Mouse (Mus musculus) induced T-regulatory cell, adult 2 months (primary cell): Measurements from ENCODE around the gene Mark2.
A peak's percentile ranks its signal among the peaks of the same experiment; 100 is the strongest.
"Not testable (repeated sequence)": the region's sequence is repeated elsewhere in the genome, so short reads cannot be mapped to it uniquely, and the experiment has no call there.

Experiments
- DNase-seq: peaks from one replicate; pipeline ENCODE4 v3.0.0-alpha.2; 2012; ENCODE audit warnings: low read depth

Mark2 gene

DNA sequence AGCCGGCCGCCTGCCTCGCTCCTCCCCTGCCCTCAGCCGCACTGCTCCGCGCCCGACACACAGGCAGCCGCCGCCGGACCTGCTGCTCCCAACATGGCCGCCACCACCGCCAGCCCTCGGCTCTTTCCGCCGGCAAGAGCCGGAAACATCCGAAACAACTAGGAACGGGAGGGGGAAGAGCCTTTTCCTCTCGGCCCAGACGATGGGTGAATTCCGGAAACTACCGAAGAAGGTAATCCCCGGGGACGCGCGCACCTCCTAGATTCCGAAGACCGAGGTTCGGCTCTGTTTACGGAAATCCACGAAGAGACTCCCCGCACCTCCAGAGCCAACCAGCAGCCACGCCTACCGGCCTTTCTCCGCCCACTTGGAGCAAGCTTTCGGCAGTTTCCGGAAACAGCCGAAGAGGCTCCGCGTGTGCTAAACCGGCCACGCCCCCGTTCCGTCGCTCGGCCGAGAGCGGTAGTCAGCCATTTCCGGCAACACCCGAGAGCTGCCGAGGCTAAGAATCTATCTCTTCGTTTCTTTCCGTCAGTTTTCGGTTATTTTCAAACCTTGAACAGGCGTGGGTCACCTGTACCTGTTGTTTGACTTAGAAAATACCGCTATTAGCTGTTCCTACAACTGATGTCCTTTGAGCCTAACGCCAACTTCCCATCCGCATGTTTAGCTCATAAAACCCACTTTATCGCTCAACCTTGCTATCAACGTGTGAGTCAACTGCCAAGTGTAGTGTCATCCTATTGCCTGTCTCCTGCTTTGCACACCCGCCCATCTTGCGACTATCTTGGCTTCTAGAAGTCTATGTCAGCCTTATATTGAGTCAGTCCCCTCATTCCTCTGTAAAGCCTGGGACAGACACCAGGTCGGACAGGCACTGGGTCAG is at the start of gene Mark2:
Mark2 (minus strand) TSS at position 349 of the 886 bp plus-strand sequence.
- peak; percentile 100 for DNase-seq

DNA sequence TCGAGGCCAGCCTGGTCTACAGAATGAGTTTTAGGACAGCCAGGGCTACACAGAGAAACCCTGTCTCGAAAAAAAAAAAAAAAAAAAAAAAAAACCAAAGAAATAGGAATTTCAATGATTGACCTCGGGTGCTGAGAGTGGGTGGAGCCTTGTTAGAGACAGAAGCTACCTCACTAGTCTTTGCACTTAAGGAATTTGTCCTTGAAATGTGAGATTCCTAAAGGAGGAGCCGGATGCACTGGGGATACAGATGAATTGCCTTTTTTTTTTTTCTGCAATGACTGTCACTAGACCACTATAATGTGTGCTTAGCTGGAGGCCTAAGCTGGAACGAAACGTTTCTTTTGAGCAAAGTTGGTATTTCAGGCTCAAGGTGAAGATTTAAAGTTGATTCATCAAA is 46.8 kb upstream of the Mark2 start:
- no peak for DNase-seq

DNA sequence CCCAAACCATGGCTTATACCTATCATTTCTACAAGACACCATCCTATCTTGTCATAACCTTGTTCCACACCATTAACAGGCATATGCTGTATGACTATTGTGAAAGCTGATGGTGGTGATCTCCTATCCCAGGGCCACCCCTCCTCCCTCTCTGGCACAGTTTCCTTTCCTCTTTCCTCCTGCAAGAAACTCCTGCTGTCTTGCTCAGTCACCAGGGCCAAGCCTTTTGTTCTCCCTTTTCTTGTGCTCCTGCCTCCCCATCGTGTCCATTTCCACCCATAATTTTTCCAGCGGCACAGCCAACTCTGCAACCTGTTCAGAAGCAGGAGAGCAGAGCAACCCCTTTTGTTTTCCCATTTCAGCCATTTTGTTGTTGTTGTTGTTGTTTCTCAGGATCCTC is 44.4 kb upstream of the Mark2 start:
- DNase-seq: no peak

DNA sequence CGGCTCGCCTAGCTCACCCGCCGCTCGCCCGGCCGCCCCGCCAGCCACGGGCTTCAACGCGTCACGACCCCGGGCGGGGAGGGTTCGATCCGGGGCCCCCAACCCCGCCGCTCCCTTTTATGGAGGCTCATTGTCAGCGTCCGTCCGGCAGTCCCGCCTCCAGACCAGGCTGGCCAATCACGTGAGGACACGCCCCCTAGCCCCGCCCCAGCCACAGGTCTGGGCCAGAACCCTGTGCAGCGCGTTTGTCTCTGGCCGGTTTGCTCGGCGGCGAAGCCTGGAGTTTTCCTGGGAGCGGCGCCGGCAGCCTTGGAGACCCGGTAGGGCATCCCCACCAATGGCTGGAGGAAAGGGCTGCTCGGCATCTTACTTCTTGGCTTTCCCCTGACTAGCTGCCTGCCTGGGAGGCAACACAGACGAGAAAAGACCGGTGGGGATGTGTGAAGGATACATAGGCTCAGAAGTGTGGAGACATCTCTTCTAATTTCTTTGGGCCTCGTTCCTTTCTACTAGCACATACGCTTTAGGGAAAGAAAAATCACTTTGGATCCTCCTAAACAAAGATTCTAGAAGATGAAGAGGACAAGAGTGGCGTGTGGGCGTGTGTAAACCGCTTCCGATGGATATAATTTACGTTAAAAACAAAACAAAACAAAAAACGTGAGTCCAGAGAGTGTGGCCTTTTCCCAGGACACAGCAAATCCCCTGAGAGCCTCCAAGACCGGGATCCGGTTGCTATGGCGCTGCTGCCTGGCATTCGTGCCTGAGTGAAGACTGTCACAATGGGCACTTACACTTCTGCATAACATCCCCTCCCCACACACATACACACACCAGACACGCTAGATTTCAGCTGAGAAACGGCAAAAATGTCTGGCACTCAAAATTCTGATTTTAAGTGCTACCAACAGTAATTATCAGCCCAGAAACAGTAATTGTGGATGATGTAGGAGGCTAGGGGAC is 41.5 kb upstream of the Mark2 start, which contains the start of gene Spindoc:
Spindoc (minus strand) TSS at position 92 of the 963 bp plus-strand sequence.
- peak; percentile 95 for DNase-seq

DNA sequence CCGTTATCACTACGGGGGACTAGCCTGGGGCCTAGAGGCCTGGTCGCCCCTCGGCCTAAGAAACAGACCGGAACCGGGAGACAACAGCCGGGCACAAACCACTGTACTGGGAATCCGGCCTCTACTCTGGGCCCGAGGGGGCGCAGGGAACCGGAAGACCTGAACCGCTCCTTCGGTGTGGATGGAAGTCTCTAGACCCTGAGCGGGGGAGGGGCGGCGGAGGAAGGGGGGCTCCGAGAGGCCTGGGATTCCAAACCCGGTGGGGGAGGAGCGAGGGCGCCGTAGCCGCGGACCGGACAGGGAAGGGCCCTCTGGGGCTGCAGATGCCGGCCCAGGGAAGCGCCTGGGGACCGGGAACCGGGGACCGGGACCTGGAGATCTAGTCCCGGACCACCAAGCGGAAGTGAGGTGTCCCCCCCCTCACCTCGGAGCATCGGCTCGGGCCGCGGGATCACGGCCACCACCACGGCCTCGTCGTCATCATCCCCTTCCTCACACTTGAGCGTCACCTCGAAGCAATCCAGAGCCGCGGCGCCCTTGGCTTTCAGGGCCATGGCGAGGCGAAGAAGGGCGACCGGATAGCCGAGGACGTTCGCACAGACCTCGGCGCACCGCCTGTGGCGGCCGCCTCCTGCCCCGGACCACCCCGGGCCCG is 40.7 kb upstream of the Mark2 start:
- peak; percentile 69 for DNase-seq

DNA sequence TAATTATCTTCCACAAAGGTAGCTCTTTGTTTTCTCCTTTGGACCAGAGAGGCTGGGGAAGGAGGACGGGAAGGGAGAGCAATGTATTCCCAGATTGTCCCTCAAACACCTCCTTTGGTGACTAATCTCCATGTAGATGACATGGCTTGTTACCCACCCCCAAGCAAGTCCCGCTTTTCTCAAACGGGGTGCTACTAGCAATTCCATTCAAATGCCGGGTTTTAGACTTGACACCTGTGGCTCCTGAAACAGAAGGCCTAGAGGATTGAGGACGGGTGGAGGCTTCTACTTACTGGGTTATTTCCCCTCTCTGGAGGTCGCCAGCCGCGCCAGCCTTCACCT is 40.2 kb upstream of the Mark2 start:
- no peak for DNase-seq

DNA sequence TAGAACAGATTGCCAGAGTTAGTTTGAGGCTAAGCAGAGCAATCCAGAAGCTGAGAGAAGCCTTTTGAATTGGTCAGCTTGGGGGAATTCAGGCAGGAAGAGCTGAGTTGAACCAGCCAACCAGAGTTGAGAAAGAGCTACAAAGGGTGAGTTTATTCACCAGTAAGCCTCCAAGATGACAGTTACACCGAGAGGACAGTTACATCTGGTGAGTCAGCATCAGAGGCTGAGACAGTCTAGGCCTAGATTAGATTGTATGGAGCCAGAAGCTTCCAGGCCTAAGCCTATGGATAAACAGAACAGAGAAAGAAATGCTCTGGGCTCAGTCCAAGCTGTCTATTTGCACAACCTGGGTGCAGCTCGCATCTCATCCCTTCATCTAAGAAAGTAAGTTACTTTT is 36.0 kb upstream of the Mark2 start:
- no peak for DNase-seq

DNA sequence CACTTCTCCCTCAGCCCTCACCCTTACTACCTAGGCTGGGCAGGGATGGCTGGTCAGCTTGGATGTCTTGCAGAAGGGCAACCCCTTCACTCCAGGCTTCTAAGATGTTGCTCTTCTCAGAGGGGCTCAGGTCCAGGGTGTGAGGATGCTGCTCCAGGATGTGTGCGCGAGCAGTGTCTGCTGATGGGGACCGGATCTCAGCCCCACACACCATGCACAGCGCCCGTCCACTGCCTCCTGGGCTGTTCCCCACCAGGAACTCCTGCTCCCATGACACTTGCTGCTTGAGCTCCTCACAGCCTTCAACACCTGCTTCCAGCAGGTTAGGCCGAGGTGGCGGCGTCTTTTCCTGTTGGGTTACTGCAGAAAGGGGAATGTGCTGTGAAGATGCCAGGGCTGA is 32.8 kb upstream of the Mark2 start:
- DNase-seq: no peak

DNA sequence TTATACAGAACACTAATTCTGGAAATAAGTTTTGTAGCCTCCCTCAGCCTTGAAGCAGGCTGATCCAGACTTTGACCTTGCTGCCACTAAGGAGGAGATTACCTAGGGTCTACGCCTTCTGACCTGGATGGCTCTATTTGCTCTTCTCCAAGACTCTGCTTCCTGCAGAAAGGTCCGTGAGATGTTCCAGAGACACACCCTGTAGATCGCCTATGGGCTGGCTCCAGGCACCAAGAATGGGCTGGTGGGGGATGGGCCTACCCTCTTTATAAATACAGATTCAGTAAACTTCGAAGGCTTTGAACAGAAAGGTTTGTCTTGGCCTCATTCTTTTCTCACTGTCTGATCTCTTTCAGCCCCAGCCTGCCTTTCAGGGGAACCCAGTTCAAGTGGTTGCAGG is 27.8 kb upstream of the Mark2 start:
- DNase-seq: not testable (repeated sequence)

DNA sequence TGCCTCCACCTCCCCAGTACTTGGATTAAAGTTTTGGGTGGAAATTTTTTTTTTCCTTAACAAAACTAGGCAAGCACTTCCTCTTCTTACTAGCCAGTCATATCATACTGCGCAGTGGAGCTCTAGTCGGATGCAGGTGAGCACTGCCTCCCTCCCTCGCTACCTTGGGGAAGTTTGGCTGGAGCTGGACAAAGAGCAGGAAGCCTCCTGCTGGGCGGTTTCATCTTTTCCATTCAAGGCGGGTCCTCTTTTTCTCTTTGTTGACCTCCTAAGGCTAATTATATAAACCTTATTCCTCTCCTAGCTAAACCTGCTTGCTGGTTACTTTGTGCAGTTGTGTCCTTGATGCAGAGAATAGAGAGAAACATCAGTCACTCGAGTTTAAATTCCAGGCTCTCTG is 12.0 kb upstream of the Mark2 start:
- no peak for DNase-seq

DNA sequence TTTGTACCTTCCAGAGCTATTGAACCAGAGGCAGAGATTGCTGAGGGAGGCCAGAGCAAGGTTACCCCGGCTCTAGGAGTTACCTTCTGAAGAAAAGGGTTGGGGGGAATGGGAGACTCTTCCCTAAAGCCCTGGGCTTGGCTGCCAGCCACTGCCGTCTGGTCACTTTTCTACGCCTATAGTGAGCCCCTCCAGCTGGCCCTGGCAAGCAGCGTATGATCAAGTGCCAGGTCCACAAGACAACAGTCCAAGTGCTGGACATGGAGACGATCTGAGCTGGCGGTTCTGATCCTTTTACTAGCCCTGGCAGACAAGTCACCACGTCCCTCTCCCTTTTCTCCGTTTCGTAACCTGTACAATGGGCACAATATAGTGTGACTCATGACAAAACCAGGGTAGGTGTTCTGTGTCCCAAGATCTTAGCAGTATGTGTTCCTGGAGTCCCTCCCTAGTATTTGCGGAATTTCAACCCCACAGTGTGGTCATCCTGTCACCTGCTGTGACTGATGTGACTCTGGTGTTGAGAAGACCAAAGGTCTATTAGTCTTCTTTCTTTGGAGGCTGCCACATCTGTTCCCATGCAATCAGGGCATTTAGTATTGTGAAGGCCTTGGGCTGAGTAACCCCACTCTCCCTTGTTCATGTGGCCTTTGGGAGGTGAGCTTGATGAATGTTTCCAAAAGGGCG is 11.3 kb upstream of the Mark2 start:
- no peak for DNase-seq

DNA sequence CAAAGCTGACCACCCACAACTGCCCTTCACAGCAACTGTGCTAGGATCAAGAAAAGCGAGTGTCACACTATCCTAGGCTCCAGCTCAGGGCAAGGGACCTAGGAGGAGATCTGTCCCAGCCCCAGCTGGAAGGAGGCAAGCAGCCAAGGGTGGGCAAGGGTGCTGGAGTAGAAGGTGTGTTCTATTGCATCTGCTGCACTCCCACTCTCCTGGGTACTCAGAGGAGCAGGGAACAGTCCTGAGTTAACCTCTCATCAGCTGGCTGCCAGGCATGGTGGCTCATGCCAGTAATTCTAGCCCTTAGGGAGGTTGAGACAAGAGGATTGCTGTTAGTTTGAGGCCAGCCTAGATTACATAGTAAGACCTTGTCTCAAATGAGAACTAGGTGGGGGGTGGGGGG is 8.3 kb upstream of the Mark2 start:
- DNase-seq: no peak

DNA sequence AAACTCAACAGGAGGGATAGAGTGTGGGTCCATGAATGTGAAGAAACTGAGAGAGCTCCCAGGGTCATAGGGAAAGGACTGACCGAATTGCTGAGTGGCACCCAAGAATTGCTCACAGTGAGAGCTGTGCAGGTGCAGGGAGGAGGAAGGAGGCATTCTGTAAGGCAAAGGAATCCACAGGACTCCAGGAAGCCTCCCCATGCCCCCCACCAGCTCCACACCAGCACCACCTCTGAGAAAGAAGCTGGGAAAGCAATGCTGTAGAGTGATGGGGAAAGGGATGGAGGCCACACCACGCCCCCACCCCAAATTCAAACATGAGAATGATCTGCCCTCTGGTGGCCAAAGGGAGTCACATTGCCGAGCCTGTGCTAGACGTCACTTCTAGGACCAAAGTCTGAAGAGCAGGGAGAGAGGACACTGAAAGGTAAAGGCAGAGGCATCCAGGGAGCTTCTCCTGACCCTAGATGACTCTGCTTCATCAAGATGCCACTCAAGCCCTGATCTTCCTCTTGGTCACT is 3.6 kb upstream of the Mark2 start:
- DNase-seq: peak; percentile 69

DNA sequence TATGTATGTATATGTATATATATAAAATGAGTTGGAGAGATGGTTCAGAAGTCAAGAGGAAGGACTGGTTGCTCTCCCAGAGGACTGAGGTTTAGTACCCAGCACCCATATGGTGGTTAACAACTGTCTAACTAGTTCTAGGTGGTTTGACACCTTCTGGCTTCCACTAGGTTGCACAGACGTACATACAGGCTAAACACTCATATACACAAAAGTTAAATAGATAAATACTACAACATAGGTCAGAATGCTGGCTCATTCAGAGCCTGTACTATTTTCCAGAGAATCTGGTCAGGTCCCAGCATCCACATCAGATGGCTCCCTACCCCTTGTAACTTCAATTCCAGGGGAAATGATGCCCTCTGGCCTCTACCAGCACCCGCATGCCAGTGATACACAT is 986 bp upstream of the Mark2 start:
- peak; percentile 22 for DNase-seq

DNA sequence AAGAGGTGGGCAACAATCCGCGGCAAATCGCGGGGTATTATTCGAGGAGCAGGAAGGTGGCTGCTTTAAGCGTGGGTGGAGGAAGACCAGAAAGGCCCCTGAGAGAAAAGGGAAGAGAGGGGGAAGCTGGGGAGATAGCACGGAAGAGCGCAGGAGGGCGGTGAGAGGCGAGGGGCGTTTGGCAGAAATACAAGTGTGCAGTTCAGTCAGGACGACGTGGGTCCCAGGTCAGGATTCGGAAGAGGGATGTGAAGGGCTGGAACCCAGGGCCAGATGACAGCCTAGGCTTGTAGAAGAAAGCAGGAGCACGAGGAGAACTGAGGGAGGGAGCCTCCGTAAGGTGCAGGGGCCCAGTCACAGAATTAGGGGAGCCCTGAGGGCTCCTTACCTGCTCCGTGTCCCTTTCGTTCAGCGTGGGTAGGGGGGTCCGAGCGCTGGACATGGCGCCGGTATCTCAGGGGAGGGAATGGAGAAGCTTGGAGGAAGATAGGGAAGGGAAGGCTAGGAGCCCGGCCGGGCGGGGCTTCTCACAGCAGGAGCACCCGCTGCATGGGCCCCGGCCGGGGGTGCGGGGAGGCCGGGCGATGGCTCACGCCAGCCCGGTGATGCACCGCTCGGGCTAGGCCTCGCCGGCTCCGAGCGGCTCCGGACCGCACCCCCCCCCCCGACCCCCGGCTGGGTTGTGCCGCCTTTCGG is 732 bp downstream of the Mark2 start:
- DNase-seq: peak; percentile 54

DNA sequence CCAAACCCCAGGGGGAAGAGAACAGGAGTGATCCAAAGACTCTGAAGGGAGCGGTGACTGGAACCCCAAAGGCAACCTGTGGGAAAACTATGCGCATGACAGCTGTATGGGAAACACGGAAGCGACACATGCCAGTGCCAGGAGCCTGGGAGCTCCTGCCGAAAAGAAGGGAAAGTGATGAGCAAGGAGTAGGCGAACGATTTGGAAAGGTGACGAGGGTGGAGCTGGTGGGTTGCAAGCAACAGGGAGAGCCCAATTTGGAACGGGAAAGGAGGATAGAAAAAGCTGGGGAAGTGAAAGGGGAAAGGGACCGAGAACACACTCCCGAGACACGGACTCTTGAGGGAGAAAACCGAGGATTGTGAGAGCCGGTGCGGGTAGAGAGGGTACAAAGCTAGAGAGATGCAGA is 1.3 kb downstream of the Mark2 start:
- no peak for DNase-seq

DNA sequence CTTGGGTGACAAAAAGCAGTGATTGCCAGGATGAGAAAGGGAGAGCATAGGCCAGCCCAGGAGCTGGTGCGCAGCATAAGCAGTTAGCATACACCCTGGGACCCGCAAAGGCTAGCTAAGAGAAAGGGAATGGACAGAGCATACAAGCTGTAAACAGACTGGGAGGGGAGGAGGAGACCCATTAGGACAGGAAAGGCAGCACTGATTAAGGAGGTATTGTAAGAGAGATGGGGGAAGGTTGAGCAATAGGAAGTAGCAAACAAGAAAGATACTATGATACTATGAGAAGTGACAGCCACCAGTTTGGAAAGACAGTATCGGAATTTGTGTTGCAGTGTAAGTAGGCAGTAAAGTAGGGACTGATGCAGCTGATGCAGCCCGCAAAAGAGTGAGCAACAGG is 1.8 kb downstream of the Mark2 start:
- peak; percentile 40 for DNase-seq

DNA sequence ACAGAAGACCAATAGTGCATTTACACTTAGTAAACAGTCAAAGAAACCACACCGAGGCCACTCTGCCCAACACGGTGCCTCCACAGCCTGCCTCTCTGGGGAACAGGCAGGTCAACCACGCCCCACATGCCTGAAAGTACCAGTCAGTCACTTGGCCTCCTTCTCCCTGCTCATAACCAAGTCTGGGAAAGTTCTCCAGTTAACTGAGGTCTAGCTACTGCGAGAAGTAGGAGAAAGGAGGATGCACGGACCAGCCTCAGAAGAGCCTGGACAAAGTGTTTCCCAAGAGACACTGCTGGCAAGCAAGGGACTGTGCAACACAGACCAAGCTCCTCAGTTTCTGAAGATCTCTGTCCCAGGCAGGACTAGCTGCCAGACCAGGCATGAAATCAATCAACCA is 2.6 kb downstream of the Mark2 start:
- DNase-seq: peak; percentile 23

DNA sequence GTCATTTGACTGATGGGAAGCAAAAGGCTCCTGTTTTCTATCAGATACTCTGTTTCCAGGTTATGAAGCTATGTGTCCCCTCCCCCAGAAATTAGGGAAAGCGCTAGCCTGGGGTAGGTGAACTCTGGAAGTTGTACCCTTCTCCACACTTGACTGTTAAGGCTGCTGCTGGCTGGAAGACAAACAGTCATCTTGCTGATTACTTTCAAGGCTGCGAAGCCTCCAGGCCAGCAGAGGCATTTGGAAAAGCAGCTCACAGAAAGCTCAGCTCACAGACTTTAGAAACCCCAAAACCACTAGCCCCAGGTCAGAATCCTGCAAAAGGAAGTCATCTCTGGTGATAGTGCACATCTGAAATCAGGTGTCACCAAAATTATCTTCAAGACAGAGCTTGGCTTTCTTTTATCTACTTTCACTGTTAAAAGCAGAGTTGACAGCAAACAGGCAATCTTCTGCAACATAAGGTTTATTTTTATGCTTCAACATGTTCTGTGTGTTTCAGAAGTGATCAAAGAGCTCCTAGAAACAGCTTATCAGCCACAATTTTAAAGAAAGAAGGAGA is 3.8 kb downstream of the Mark2 start:
- no peak for DNase-seq

DNA sequence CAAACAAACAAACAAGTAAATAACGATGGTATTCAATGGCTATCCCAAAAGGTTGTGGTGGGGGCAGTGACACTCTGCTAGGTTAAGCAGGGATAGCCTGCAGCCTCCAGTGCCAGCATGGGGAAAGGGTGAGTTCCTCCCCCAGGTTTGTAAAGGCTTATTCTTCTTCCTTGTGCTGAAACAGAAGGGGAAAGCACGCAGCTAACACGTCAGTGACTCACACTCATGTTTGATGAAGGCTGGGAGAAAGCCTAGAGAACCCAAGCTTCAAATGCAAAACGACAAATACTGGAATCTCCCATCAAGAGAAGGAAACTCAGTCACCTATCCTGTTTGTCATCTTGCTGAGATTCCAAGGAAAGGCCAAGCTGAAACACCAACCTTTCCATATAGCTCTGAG is 6.0 kb downstream of the Mark2 start:
- no peak for DNase-seq

DNA sequence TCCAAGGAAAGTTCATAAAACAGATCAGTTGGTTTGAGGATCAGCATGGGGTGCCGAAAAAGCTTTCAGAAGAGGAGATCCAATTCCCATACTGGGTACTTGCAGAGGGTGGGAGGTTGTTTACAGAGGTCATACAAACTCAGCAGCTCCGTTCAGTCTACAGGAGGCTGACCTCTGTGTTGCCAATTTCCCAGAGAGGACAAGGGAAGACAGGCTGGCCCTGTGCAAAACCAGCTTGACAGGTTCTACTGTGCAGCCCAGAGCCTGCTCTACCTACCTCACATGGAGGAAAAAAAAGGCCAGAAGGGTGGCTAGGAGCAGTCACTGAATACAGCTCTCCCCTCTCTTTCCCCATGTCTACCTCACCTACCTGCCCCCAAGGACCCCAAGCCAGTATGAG is 7.6 kb downstream of the Mark2 start:
- DNase-seq: no peak
